Mouse (Mus musculus): ENCODE data around the gene Fus. TPM values are rescaled to one million over a fixed set of nuclear protein-coding genes. Genes with fewer than 3 reads are reported as not detected.

The Fus gene
- polyA plus RNA-seq (2012; rRNA removed) = 90.6 and 184 TPM in 2 replicates

GRCm38 (mm10) chr7:127967004-127967921 lies at the start of gene Fus:
Fus (plus strand) TSS chr7:127967457.
- H3K36me3 ChIP-seq (ENCODE audit: control insufficient read depth, insufficient read depth, low read length) = peaks cover 22% of the 10 kb centered on the region
- WGBS = under 1% methylated on average over 92 of the region's 92 CpGs
- TF ChIP-seq CTCF (IDR thresholded peaks at IDR 0.05; ENCODE audit: extremely low read depth, insufficient read length, insufficient replicate concordance, low read depth, low read length) = no peak
- TF ChIP-seq POLR2A (IDR thresholded peaks at IDR 0.05; ENCODE audit: low read depth, low read length) = peak; percentile 98
- peak within 1 kb of the TSS; percentile 95 for H3K27ac ChIP-seq (ENCODE audit: insufficient read depth, low read depth, low read length)
- peak within 1 kb of the TSS; percentile 72 for H3K4me3 ChIP-seq (ENCODE audit: low read depth, low read length)
- peaks cover 7% of the 10 kb centered on the region; the same call in 1 of the 2 replicates for H3K4me1 ChIP-seq (ENCODE audit: control insufficient read depth, insufficient read depth, insufficient read length, low read length)
- no peaks in the 10 kb centered on the region for H3K27me3 ChIP-seq (ENCODE audit: control insufficient read depth, insufficient read depth, low read length)

DNA sequence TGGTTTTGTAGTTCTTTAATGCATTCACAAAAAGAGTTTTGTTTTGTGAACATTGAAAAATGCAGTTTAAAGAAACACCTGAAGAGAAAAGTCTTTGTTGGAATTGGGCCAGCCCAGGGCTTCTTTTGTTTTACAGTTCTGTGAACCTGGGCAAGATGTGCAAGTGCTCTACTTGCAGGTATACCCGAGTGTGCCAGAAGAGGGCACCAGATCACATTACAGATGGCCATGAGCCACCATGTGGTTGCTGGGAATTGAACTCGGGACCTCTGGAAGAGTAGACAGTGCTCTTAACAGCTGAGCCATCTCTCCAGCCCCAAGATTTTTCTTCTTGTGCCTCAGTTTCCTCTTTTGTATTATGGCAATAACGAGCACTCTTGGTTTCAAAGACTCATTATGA lies 49.1 kb upstream of the Fus start:
- peak; percentile 59; the same call in 1 of the 2 replicates for TF ChIP-seq CTCF (IDR thresholded peaks at IDR 0.05; ENCODE audit: extremely low read depth, insufficient read length, insufficient replicate concordance, low read depth, low read length)
- TF ChIP-seq POLR2A (IDR thresholded peaks at IDR 0.05; ENCODE audit: low read depth, low read length) = no peak
- 48% methylated on average over 3 of the region's 3 CpGs for WGBS

GRCm38 (mm10) chr7:127919290-127919689 lies 48.0 kb upstream of the Fus start:
- TF ChIP-seq CTCF (IDR thresholded peaks at IDR 0.05; ENCODE audit: extremely low read depth, insufficient read length, insufficient replicate concordance, low read depth, low read length) = peak; percentile 14; the same call in 1 of the 2 replicates
- TF ChIP-seq POLR2A (IDR thresholded peaks at IDR 0.05; ENCODE audit: low read depth, low read length) = no peak
- 73% methylated on average over 7 of the region's 7 CpGs for WGBS
- Histone ChIP-seq H3K27me3 (ENCODE audit: control insufficient read depth, insufficient read depth, low read length) (no peaks in the 10 kb centered on the region), H3K4me1 (ENCODE audit: control insufficient read depth, insufficient read depth, insufficient read length, low read length) (peaks cover 20% of the 10 kb centered on the region), H3K36me3 (ENCODE audit: control insufficient read depth, insufficient read depth, low read length) (0 out of 2 replicates have a peak, but pooled peaks cover 1% of the 10 kb centered on the region), H3K4me3 (ENCODE audit: low read depth, low read length) (no peak overlapping the region), H3K27ac (ENCODE audit: insufficient read depth, low read depth, low read length) (no peak overlapping the region)

More for the DNA sequence above, 49.1 kb upstream of the Fus start:
- Histone ChIP-seq H3K27me3 (ENCODE audit: control insufficient read depth, insufficient read depth, low read length) (no peaks in the 10 kb centered on the region), H3K4me1 (ENCODE audit: control insufficient read depth, insufficient read depth, insufficient read length, low read length) (peaks cover 13% of the 10 kb centered on the region), H3K4me3 (ENCODE audit: low read depth, low read length) (no peak overlapping the region), H3K36me3 (ENCODE audit: control insufficient read depth, insufficient read depth, low read length) (0 out of 2 replicates have a peak, but pooled peaks cover 1% of the 10 kb centered on the region), H3K27ac (ENCODE audit: insufficient read depth, low read depth, low read length) (no peak overlapping the region)

DNA sequence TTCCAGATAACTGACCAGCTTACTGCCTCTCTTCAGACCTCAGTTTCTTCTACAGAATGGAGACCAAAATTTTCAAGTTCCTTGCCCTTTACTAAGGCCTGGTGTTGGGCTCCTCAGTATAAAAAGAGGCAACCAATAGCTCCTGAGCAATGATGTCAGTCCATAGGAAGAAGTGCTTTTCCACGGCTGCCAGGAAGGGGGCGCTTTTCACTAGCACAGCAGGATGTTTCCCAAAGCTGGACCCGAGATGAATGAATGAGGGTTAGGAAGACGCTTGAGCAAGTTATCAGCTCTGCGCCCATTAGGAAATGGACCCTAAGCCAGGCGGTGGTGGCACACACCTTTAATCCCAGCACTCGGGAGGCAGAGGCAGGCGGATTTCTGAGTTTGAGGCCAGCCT lies 45.7 kb upstream of the Fus start:
- H3K4me1 ChIP-seq (ENCODE audit: control insufficient read depth, insufficient read depth, insufficient read length, low read length) = peaks cover 31% of the 10 kb centered on the region
- H3K27me3 ChIP-seq (ENCODE audit: control insufficient read depth, insufficient read depth, low read length) = no peaks in the 10 kb centered on the region
- no peak overlapping the region for H3K4me3 ChIP-seq (ENCODE audit: low read depth, low read length)
- 49% methylated on average over 8 of the region's 8 CpGs for WGBS
- no peak overlapping the region for H3K27ac ChIP-seq (ENCODE audit: insufficient read depth, low read depth, low read length)
- no peak for TF ChIP-seq POLR2A (IDR thresholded peaks at IDR 0.05; ENCODE audit: low read depth, low read length)
- peak; percentile 48; the same call in 1 of the 2 replicates for TF ChIP-seq CTCF (IDR thresholded peaks at IDR 0.05; ENCODE audit: extremely low read depth, insufficient read length, insufficient replicate concordance, low read depth, low read length)
- H3K36me3 ChIP-seq (ENCODE audit: control insufficient read depth, insufficient read depth, low read length) = peaks cover 15% of the 10 kb centered on the region

DNA sequence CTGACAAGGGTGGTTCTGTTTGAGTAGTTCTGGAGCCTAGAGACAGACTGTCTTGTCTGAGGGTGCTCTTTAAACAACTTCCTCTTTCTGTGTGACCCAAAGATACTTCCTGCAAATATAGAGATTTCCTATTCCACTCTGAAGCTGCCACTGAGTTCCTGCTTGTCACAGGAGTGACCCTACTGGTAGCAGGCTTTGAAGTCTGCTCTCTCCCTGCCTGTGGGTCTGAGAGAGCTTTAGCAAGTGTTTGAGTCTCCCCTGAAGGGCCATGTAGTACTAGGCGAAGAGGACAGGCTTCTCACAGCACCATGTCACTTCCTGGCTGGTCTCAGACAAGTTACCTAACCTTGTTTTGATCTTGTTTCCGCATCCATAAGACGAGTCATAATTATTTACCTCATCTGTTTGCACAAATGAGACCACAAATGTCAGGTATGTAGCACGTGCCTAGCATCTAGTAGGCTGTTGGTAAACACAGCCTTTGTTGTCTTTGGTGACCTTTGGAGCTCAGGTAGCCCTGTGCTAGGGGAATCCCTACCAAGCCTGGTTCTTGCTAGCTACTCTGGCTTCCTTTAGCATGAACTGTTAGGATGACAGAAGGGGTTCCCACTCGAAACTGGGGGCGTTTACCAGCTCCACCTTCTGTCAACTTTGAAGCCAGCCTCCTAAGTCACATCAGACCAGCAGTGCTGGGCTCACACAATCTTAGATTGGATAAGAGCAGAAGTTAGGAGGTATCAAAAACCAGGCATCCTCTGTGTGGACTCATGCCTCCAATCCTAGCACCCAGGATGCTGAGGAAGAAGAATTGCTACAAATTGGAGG lies 44.6 kb upstream of the Fus start:
- 31% methylated on average over 6 of the region's 6 CpGs for WGBS

GRCm38 (mm10) chr7:127923714-127924113 lies 43.5 kb upstream of the Fus start:
- Histone ChIP-seq H3K36me3 (ENCODE audit: control insufficient read depth, insufficient read depth, low read length) (peaks cover 15% of the 10 kb centered on the region), H3K27me3 (ENCODE audit: control insufficient read depth, insufficient read depth, low read length) (no peaks in the 10 kb centered on the region), H3K4me1 (ENCODE audit: control insufficient read depth, insufficient read depth, insufficient read length, low read length) (peaks cover 44% of the 10 kb centered on the region), H3K4me3 (ENCODE audit: low read depth, low read length) (no peak overlapping the region), H3K27ac (ENCODE audit: insufficient read depth, low read depth, low read length) (no peak overlapping the region)
- TF ChIP-seq POLR2A (IDR thresholded peaks at IDR 0.05; ENCODE audit: low read depth, low read length) = no peak
- TF ChIP-seq CTCF (IDR thresholded peaks at IDR 0.05; ENCODE audit: extremely low read depth, insufficient read length, insufficient replicate concordance, low read depth, low read length) = no peak
- 63% methylated on average over 5 of the region's 5 CpGs for WGBS

More for the DNA sequence above, 44.6 kb upstream of the Fus start:
- no peak for TF ChIP-seq POLR2A (IDR thresholded peaks at IDR 0.05; ENCODE audit: low read depth, low read length)
- TF ChIP-seq CTCF (IDR thresholded peaks at IDR 0.05; ENCODE audit: extremely low read depth, insufficient read length, insufficient replicate concordance, low read depth, low read length) = no peak
- H3K36me3 ChIP-seq (ENCODE audit: control insufficient read depth, insufficient read depth, low read length) = peaks cover 15% of the 10 kb centered on the region
- H3K4me3 ChIP-seq (ENCODE audit: low read depth, low read length) = no peak overlapping the region
- H3K27ac ChIP-seq (ENCODE audit: insufficient read depth, low read depth, low read length) = peak overlapping the region; percentile 84
- H3K27me3 ChIP-seq (ENCODE audit: control insufficient read depth, insufficient read depth, low read length) = no peaks in the 10 kb centered on the region
- H3K4me1 ChIP-seq (ENCODE audit: control insufficient read depth, insufficient read depth, insufficient read length, low read length) = peaks cover 42% of the 10 kb centered on the region
